Mouse (Mus musculus): ENCODE data around the gene Nudt4. TPM values are rescaled to one million over a fixed set of nuclear protein-coding genes. Genes with fewer than 3 reads are reported as not detected.

Gene Nudt4
- 100 to 1,000 TPM; 263 to 282 TPM for total RNA-seq (2021)

- intact Hi-C loops (cut with DNase I): loop anchor here (5.0 kb wide), 2 partner anchors 78 to 113 kb away; no protein-coding TSS in a partner anchor
- peak; percentile 73 for DNase-seq (ENCODE audit: low spot score)
Measured at GRCm38 (mm10) chr10:95563851-95564845, at the start of gene Nudt4. TSS of gene Nudt4 (minus strand) at chr10:95564146.

- intact Hi-C loops (cut with DNase I): no loop called here
- DNase-seq (ENCODE audit: low spot score): no peak
Measured at GRCm38 (mm10) chr10:95611331-95611721, 47.4 kb upstream of the Nudt4 start.

GRCm38 (mm10) chr10:95610666-95611330 is 46.9 kb upstream of the Nudt4 start:
- DNase-seq (ENCODE audit: low spot score): no peak
- intact Hi-C loops (cut with DNase I): no loop called here

GRCm38 (mm10) chr10:95604979-95605613 is 41.1 kb upstream of the Nudt4 start:
- no peak for DNase-seq (ENCODE audit: low spot score)
- intact Hi-C loops (cut with DNase I): no loop called here

GRCm38 (mm10) chr10:95600527-95600926 is 36.6 kb upstream of the Nudt4 start:
- no peak for DNase-seq (ENCODE audit: low spot score)
- intact Hi-C loops (cut with DNase I): no loop called here

- DNase-seq (ENCODE audit: low spot score): no peak
- intact Hi-C loops (cut with DNase I): no loop called here
Measured at GRCm38 (mm10) chr10:95599740-95600139, 35.8 kb upstream of the Nudt4 start.

GRCm38 (mm10) chr10:95598056-95598587 is 34.2 kb upstream of the Nudt4 start:
- intact Hi-C loops (cut with DNase I): no loop called here
- no peak for DNase-seq (ENCODE audit: low spot score)

- intact Hi-C loops (cut with DNase I): no loop called here
- no peak for DNase-seq (ENCODE audit: low spot score)
Measured at GRCm38 (mm10) chr10:95595852-95596639, 32.1 kb upstream of the Nudt4 start.

GRCm38 (mm10) chr10:95594414-95594813 is 30.5 kb upstream of the Nudt4 start:
- intact Hi-C loops (cut with DNase I): no loop called here

GRCm38 (mm10) chr10:95591257-95591656 is 27.3 kb upstream of the Nudt4 start:
- DNase-seq (ENCODE audit: low spot score): no peak
- intact Hi-C loops (cut with DNase I): no loop called here

More at GRCm38 (mm10) chr10:95594414-95594813, 30.5 kb upstream of the Nudt4 start:
- no peak for DNase-seq (ENCODE audit: low spot score)

- intact Hi-C loops (cut with DNase I): no loop called here
- DNase-seq (ENCODE audit: low spot score): no peak
Measured at GRCm38 (mm10) chr10:95590196-95590595, 26.2 kb upstream of the Nudt4 start.

GRCm38 (mm10) chr10:95589196-95589595 is 25.2 kb upstream of the Nudt4 start:
- no peak for DNase-seq (ENCODE audit: low spot score)
- intact Hi-C loops (cut with DNase I): no loop called here

- DNase-seq (ENCODE audit: low spot score): no peak
- intact Hi-C loops (cut with DNase I): no loop called here
Measured at GRCm38 (mm10) chr10:95587509-95588220, 23.7 kb upstream of the Nudt4 start.

GRCm38 (mm10) chr10:95585554-95585953 is 21.6 kb upstream of the Nudt4 start:
- no peak for DNase-seq (ENCODE audit: low spot score)
- intact Hi-C loops (cut with DNase I): no loop called here

- intact Hi-C loops (cut with DNase I): no loop called here
Measured at GRCm38 (mm10) chr10:95577567-95577950, 13.6 kb upstream of the Nudt4 start.

GRCm38 (mm10) chr10:95576876-95577566 is 13.1 kb upstream of the Nudt4 start:
- intact Hi-C loops (cut with DNase I): no loop called here
- DNase-seq (ENCODE audit: low spot score): no peak

More at GRCm38 (mm10) chr10:95577567-95577950, 13.6 kb upstream of the Nudt4 start:
- DNase-seq (ENCODE audit: low spot score): no peak

- intact Hi-C loops (cut with DNase I): no loop called here
- no peak for DNase-seq (ENCODE audit: low spot score)
Measured at GRCm38 (mm10) chr10:95575839-95576380, 12.0 kb upstream of the Nudt4 start.

GRCm38 (mm10) chr10:95574994-95575393 is 11.0 kb upstream of the Nudt4 start:
- DNase-seq (ENCODE audit: low spot score): no peak
- intact Hi-C loops (cut with DNase I): no loop called here
